24 mouse cellular contexts compared by ENCODE assay signal in the genomic region with DNA sequence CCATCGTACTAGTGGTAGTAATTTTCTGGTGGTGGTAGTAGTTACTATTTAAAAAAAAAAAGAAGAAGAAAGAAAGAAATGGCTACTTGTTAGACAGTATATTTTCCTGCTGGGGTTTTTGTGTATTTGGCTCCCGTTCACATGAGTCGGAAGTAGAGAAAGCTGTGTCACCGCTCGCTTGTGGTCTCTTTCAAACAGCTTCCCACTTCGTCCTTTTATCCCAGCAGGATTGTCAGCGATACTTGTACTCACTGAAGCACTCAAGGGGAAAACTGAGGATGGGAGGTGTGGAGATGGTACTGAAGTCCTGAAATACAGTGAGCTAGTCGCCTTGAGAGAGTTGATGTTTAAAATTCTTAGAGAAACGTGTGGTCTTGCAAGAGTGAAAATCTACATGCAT. TPM values are rescaled to one million over a fixed set of nuclear protein-coding genes. Genes with fewer than 3 reads are reported as not detected.
DNase-seq lines count a peak whose midpoint lies in the region; ATAC-seq and TF ChIP-seq lines count a peak whose summit lies in the region.
"Had no signal": no experiment of that assay in that cellular context is flagged by ENCODE, and none has a peak within 500 bp of the region (broad histone marks: within the 10 kb centered on the region; RNA-seq: fewer than 3 reads in every experiment).

No protein-coding gene starts in this region.

- no peak for TF ChIP-seq CTCF in lung, embryonic 14.5 days (IDR thresholded peaks at IDR 0.05; ENCODE audit: low read depth)

- peak; percentile 33 to 53 for DNase-seq in cerebellum, postnatal 10 days
- DNase-seq in cerebellum, adult 11-12 months: no peak
- no peak for DNase-seq in kidney, adult 8-10 months
- peak; percentile 50 for DNase-seq in lung, embryonic 14.5 days
- DNase-seq in lung, postnatal 10 days: no peak
- peak; percentile 9 for DNase-seq in Muller cell, postnatal 12 days (ENCODE audit: inconsistent ontology term)
- no peak for DNase-seq in frontal cortex, postnatal 10 days (ENCODE audit: low spot score in 2 of 2)
- DNase-seq: adrenal gland, postnatal 14 days; B cell, adult 2 months; cerebellum, adult 18-20 months; cerebellum, adult 9-11 months; forebrain, postnatal 0 days; gastrocnemius, adult 2 months; gastrocnemius, postnatal 25 days had no signal

- peaks cover 25% of the 10 kb centered on the region for H3K36me3 ChIP-seq in kidney, embryonic 15.5 days
- H3K36me3 ChIP-seq in lung, embryonic 14.5 days (ENCODE audit: insufficient read depth): peaks cover 22% of the 10 kb centered on the region; the same call in 1 of the 2 replicates

- peak overlapping the region; percentile 64 for H3K27ac ChIP-seq in kidney, embryonic 15.5 days
- no peak overlapping the region for H3K27ac ChIP-seq in lung, embryonic 14.5 days (ENCODE audit: low read depth)
- H3K27ac ChIP-seq: embryonic facial prominence, embryonic 10.5 days; forebrain, embryonic 13.5 days; gastrocnemius, adult 2 months had no signal

- H3K4me3 ChIP-seq in kidney, embryonic 15.5 days (replicated peaks): no peak overlapping the region
- no peak overlapping the region for H3K4me3 ChIP-seq in lung, embryonic 14.5 days (ENCODE audit: low read depth, low read length)
- H3K4me3 ChIP-seq: embryonic facial prominence, embryonic 10.5 days; forebrain, embryonic 13.5 days; gastrocnemius, adult 2 months; heart, embryonic 12.5 days had no signal

- peaks cover 7% of the 10 kb centered on the region; the same call in 1 of the 2 replicates for H3K9me3 ChIP-seq in kidney, embryonic 15.5 days (replicated peaks)
- H3K9me3 ChIP-seq in lung, embryonic 14.5 days (ENCODE audit: low read depth, low read length): 0 out of 2 replicates have a peak, but pooled peaks cover 6% of the 10 kb centered on the region

- 42% methylated on average over 9 of the region's 9 CpGs for WGBS in kidney, embryonic 15.5 days
- 52% methylated on average over 9 of the region's 9 CpGs for WGBS in lung, embryonic 14.5 days

- no peaks in the 10 kb centered on the region for H3K27me3 ChIP-seq in kidney, embryonic 15.5 days
- no peaks in the 10 kb centered on the region for H3K27me3 ChIP-seq in lung, embryonic 14.5 days (ENCODE audit: insufficient read depth, low read length)
- H3K27me3 ChIP-seq: forebrain, embryonic 13.5 days; heart, embryonic 12.5 days had no signal

- H3K4me1 ChIP-seq in kidney, embryonic 15.5 days: peaks cover 13% of the 10 kb centered on the region
- 0 out of 2 replicates have a peak, but pooled peaks cover 8% of the 10 kb centered on the region for H3K4me1 ChIP-seq in lung, embryonic 14.5 days (ENCODE audit: insufficient read depth)
- H3K4me1 ChIP-seq: embryonic facial prominence, embryonic 10.5 days; heart, embryonic 12.5 days had no signal

- H3K4me2 ChIP-seq in kidney, embryonic 15.5 days: 0 out of 2 replicates have a peak overlapping the region, but pooled peaks have one; percentile 16
- H3K4me2 ChIP-seq in lung, embryonic 14.5 days: no peak overlapping the region
- H3K4me2 ChIP-seq: forebrain, embryonic 13.5 days; heart, embryonic 12.5 days had no signal

- H3K9ac ChIP-seq in kidney, embryonic 15.5 days: no peak overlapping the region
- no peak overlapping the region for H3K9ac ChIP-seq in lung, embryonic 14.5 days
- H3K9ac ChIP-seq: forebrain, embryonic 13.5 days; forebrain, postnatal 0 days; heart, embryonic 12.5 days had no signal

- peak; percentile 24; the same call in 1 of the 2 replicates for ATAC-seq in kidney, embryonic 15.5 days (replicated peaks; ENCODE audit: low FRiP score)
- no peak for ATAC-seq in lung, embryonic 14.5 days (ENCODE audit: insufficient read depth)
- ATAC-seq: activated CD4-positive, CD25-positive, alpha-beta regulatory T cell, adult 4 months; CD4-positive, CD25-positive, alpha-beta regulatory T cell, adult 4 months; forebrain, embryonic 13.5 days; forebrain, postnatal 0 days had no signal

RNA-seq across cellular contexts. Expression of gene Caln1, which starts 40.9 kb away (rescaled TPM):
- polyA plus RNA-seq in kidney, embryonic 15.5 days (2015; fragmentation: Nextera tagmentation; extraction: Ambion mirVana): 0.78 and 1.1 TPM in 2 replicates
- polyA plus RNA-seq in lung, embryonic 14.5 days (2014; fragmentation: Nextera tagmentation; extraction: Ambion mirVana): 0.05 and 0.08 TPM in 2 replicates
- polyA plus RNA-seq: activated CD4-positive, CD25-positive, alpha-beta regulatory T cell, adult 4 months; CD4-positive, CD25-positive, alpha-beta regulatory T cell, adult 4 months; G1E had no signal

RNA-seq across cellular contexts. Expression of gene A330070K13Rik, which starts 56.1 kb away (rescaled TPM):
- not detected in 2 replicates for polyA plus RNA-seq in kidney, embryonic 15.5 days (2015; fragmentation: Nextera tagmentation; extraction: Ambion mirVana)
- not detected in 2 replicates for polyA plus RNA-seq in lung, embryonic 14.5 days (2014; fragmentation: Nextera tagmentation; extraction: Ambion mirVana)
- polyA plus RNA-seq: activated CD4-positive, CD25-positive, alpha-beta regulatory T cell, adult 4 months; CD4-positive, CD25-positive, alpha-beta regulatory T cell, adult 4 months; embryonic facial prominence, embryonic 10.5 days; embryonic facial prominence, embryonic 14.5 days; forebrain, embryonic 13.5 days; G1E; heart, embryonic 12.5 days; heart, embryonic 16.5 days; hindbrain, embryonic 11.5 days had no signal

Comparison
In these comparisons a context has a peak if more than half of its experiments do, and no peak if none do; other contexts are left out.
1. DNase-seq: peak in cerebellum, postnatal 10 days (2 of 2), lung, embryonic 14.5 days (single experiment) and Muller cell, postnatal 12 days (single experiment); none in cerebellum, adult 11-12 months (single experiment), kidney, adult 8-10 months (0 of 2), lung, postnatal 10 days (single experiment) and frontal cortex, postnatal 10 days (0 of 2).